Mouse (Mus musculus) lung, postnatal 0 days (tissue): ENCODE measurements around the gene Clrn1. TPM values are rescaled to one million over a fixed set of nuclear protein-coding genes. Genes with fewer than 3 reads are reported as not detected.
"Not testable (repeated sequence)": the region's sequence is repeated elsewhere in the genome, so short reads cannot be mapped to it uniquely, and the experiment has no call there.

Source experiments
- ATAC-seq: fragments of 200-750 bp; cut with Nextera tagmentation; 2 replicates; pipeline ENCODE4 v1.8.0; 2017; ENCODE audit warnings: moderate library complexity
- DNase-seq: peaks from one replicate; pipeline ENCODE4 v3.0.0-alpha.2; 2016; ENCODE audit warnings: low spot score
- H3K27ac ChIP-seq: fragments of 300-500 bp; sonication (generic); 2 replicates; pipeline ENCODE4 v1.5.1; 2014; ENCODE audit warnings: antibody characterized with exemption, mild to moderate bottlenecking, low read length, mixed read lengths
- H3K27me3 ChIP-seq: fragments of 300-500 bp; sonication (generic); replicated peaks from 2 replicates; pipeline ENCODE4 v1.6.1; 2014; ENCODE audit warnings: low read length, mixed read lengths; ENCODE audit not compliant: insufficient read depth
- H3K36me3 ChIP-seq: fragments of 300-500 bp; sonication (generic); 2 replicates; pipeline ENCODE4 v1.6.1; 2014; ENCODE audit warnings: low read length, mixed read lengths; ENCODE audit not compliant: insufficient read depth
- H3K4me1 ChIP-seq: fragments of 300-500 bp; sonication (generic); 2 replicates; pipeline ENCODE4 v1.6.1; 2014; ENCODE audit warnings: antibody characterized with exemption, low read depth, low read length, mixed read lengths; ENCODE audit not compliant: insufficient read depth
- H3K4me2 ChIP-seq: fragments of 300-500 bp; sonication (generic); replicated peaks from 2 replicates; pipeline ENCODE4 v1.6.1; 2014; ENCODE audit warnings: low read depth, mild to moderate bottlenecking, low read length, moderate library complexity, mixed read lengths
- H3K4me3 ChIP-seq: fragments of 300-500 bp; sonication (generic); 2 replicates; pipeline ENCODE4 v1.5.1; 2014; ENCODE audit warnings: low read depth, low read length
- H3K9ac ChIP-seq: fragments of 300-500 bp; sonication (generic); replicated peaks from 2 replicates; pipeline ENCODE4 v1.6.1; 2014; ENCODE audit warnings: low read depth, mild to moderate bottlenecking
- H3K9me3 ChIP-seq: fragments of 300-500 bp; sonication (generic); 2 replicates; pipeline ENCODE4 v1.6.1; 2016; ENCODE audit warnings: low read length, mixed read lengths
- CTCF ChIP-seq: IDR thresholded peaks from 2 replicates; pipeline ENCODE4 v1.5.1; 2016; ENCODE audit warnings: antibody characterized with exemption, mild to moderate bottlenecking
- EP300 ChIP-seq: IDR thresholded peaks from 2 replicates; pipeline ENCODE4 v1.6.1; 2016; ENCODE audit warnings: antibody characterized with exemption, mild to moderate bottlenecking, control low read depth
- WGBS: fragments of 180-500 bp; shearing (Covaris S2); extraction: QIAGEN DNeasy Blood & Tissue Kit; methylation state at CpG from one replicate; pipeline ENCODE4 v1.1.7; 2014; 5-methylcytosine and 5-hydroxymethylcytosine counted together
- polyA plus RNA-seq: library from polyadenylated mRNA; unstranded; fragments of >200 nt; fragmentation: Nextera tagmentation; extraction: Ambion mirVana; gene quantifications from 2 replicates; pipeline ENCODE4 v1.2.1, GENCODE M21; 2015

Gene Clrn1
- polyA plus RNA-seq, 1 experiment from 2014 or later: not detected

GRCm38 (mm10) chr3:58883511-58883907 is 1.6 kb downstream of the Clrn1 start:
- H3K27me3 ChIP-seq: no peaks in the 10 kb centered on the region
- no peaks in the 10 kb centered on the region for H3K36me3 ChIP-seq
- DNase-seq (no peak), ATAC-seq (no peak)
- no peak overlapping the region for H3K9ac ChIP-seq
- no peak overlapping the region for H3K4me2 ChIP-seq
- no peak overlapping the region for H3K27ac ChIP-seq
- H3K9me3 ChIP-seq: no peaks in the 10 kb centered on the region
- no peak overlapping the region for H3K4me3 ChIP-seq
- no peaks in the 10 kb centered on the region for H3K4me1 ChIP-seq
- TF ChIP-seq EP300 (no peak), CTCF (no peak)

- Histone ChIP-seq H3K9me3 (no peaks in the 10 kb centered on the region), H3K4me3 (no peak overlapping the region), H3K36me3 (no peaks in the 10 kb centered on the region), H3K4me2 (no peak overlapping the region), H3K4me1 (no peaks in the 10 kb centered on the region), H3K27ac (no peak overlapping the region), H3K9ac (no peak overlapping the region), H3K27me3 (no peaks in the 10 kb centered on the region)
- ATAC-seq: peak; percentile 21; the same call in 1 of the 2 replicates
- WGBS: 10% methylated on average over 8 of the region's 8 CpGs
- DNase-seq: peak; percentile 19
- TF ChIP-seq EP300 (no peak), CTCF (no peak)
Measured at GRCm38 (mm10) chr3:58882878-58883510, 2.1 kb downstream of the Clrn1 start.

GRCm38 (mm10) chr3:58881016-58881415 is 4.1 kb downstream of the Clrn1 start:
- Histone ChIP-seq H3K9ac (no peak overlapping the region), H3K9me3 (no peaks in the 10 kb centered on the region), H3K4me3 (no peak overlapping the region), H3K4me1 (no peaks in the 10 kb centered on the region), H3K27ac (no peak overlapping the region), H3K27me3 (no peaks in the 10 kb centered on the region), H3K4me2 (no peak overlapping the region), H3K36me3 (no peaks in the 10 kb centered on the region)
- WGBS: 82% methylated on average over 1 of the region's 1 CpGs
- no peak for TF ChIP-seq CTCF
- no peak for TF ChIP-seq EP300
- ATAC-seq: no peak
- no peak for DNase-seq

- Histone ChIP-seq H3K4me3 (no peak overlapping the region), H3K4me2 (no peak overlapping the region), H3K27me3 (no peaks in the 10 kb centered on the region), H3K27ac (no peak overlapping the region), H3K9ac (no peak overlapping the region), H3K36me3 (no peaks in the 10 kb centered on the region), H3K9me3 (no peaks in the 10 kb centered on the region), H3K4me1 (no peaks in the 10 kb centered on the region)
- WGBS: 61% methylated on average over 2 of the region's 2 CpGs
- ATAC-seq (no peak), DNase-seq (no peak)
- TF ChIP-seq CTCF (no peak), EP300 (no peak)
Measured at GRCm38 (mm10) chr3:58880181-58880580, 5.0 kb downstream of the Clrn1 start.

GRCm38 (mm10) chr3:58871882-58872281 is 13.3 kb downstream of the Clrn1 start:
- 74% methylated on average over 2 of the region's 2 CpGs for WGBS
- not testable (repeated sequence) for H3K27me3 ChIP-seq, H3K27ac ChIP-seq, H3K36me3 ChIP-seq, ATAC-seq, H3K4me2 ChIP-seq, H3K4me1 ChIP-seq, H3K9me3 ChIP-seq, DNase-seq, H3K9ac ChIP-seq, H3K4me3 ChIP-seq

- Histone ChIP-seq H3K9me3 (no peaks in the 10 kb centered on the region), H3K36me3 (no peaks in the 10 kb centered on the region), H3K4me1 (no peaks in the 10 kb centered on the region), H3K27ac (no peak overlapping the region), H3K9ac (no peak overlapping the region), H3K4me3 (no peak overlapping the region), H3K27me3 (no peaks in the 10 kb centered on the region), H3K4me2 (no peak overlapping the region)
- TF ChIP-seq EP300 (no peak), CTCF (no peak)
- no peak for ATAC-seq
- 41% methylated on average over 7 of the region's 7 CpGs for WGBS
- peak; percentile 11 for DNase-seq
Measured at GRCm38 (mm10) chr3:58865690-58866089, 19.4 kb downstream of the Clrn1 start.

- H3K4me3 ChIP-seq: no peak overlapping the region
- no peak for ATAC-seq
- no peak overlapping the region for H3K27ac ChIP-seq
- H3K27me3 ChIP-seq: no peaks in the 10 kb centered on the region
- WGBS: 47% methylated on average over 2 of the region's 2 CpGs
- H3K9ac ChIP-seq: no peak overlapping the region
- H3K9me3 ChIP-seq: no peaks in the 10 kb centered on the region
- TF ChIP-seq CTCF (no peak), EP300 (no peak)
- no peak overlapping the region for H3K4me2 ChIP-seq
- H3K36me3 ChIP-seq: no peaks in the 10 kb centered on the region
- no peak for DNase-seq
- H3K4me1 ChIP-seq: no peaks in the 10 kb centered on the region
Measured at GRCm38 (mm10) chr3:58862976-58863375, 22.2 kb downstream of the Clrn1 start.
